Mouse (Mus musculus): Measurements from ENCODE around the gene Alk. TPM values are rescaled to one million over a fixed set of nuclear protein-coding genes. Genes with fewer than 3 reads are reported as not detected.
A peak's percentile ranks its signal among the peaks of the same experiment; 100 is the strongest.

The Alk gene
- polyA plus RNA-seq, 1 experiment from 2014 or later: 0.03 TPM

DNA sequence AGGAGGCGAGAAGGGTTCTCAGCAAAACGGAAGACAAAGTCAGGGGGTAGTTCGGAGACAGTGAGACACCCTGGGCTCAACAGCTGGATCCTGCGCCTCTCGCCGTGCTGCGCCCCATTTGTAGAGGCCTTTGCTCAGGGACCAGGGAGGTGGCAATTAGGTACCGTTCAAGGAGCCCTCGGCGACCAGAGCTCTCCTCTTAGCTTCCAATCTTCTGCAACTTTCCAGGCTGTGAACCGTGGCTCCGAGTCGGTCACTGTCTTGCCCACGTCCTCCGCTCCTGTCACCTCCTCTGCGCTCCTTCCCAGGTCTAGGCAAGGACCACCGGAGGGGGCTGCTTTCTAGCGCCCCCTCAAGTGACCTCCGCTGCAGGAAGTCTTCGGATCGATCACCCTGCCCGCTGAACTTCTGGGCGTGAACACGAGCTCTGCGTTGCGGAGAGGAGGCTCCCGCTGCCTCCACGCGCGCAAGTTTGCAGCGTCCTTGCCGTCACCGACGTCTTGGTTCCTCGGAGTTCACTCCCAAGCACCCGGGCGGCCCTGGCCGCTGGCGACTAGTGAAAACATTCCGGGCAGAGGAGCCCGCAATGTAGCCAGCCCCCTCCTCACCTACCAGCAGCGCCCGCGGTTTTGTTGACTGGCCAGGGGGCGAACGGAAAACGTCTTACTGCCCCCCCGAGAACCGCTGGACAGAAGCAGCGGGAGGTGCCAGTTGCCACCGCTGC lies 379 bp downstream of the Alk start:
- peak overlapping the region; percentile 79 for H3K4me2 ChIP-seq
- no peak for TF ChIP-seq CTCF (IDR thresholded peaks at IDR 0.05; ENCODE audit: low read depth)
- H3K27me3 ChIP-seq (ENCODE audit: insufficient read depth, low read length): peaks cover 25% of the 10 kb centered on the region
- no peaks in the 10 kb centered on the region for H3K9me3 ChIP-seq (ENCODE audit: low read depth, low read length)
- H3K9ac ChIP-seq: no peak overlapping the region
- no peaks in the 10 kb centered on the region for H3K4me1 ChIP-seq (ENCODE audit: insufficient read depth)
- peak; percentile 54 for ATAC-seq (ENCODE audit: insufficient read depth)
- peak; percentile 1 for DNase-seq
- no peaks in the 10 kb centered on the region for H3K36me3 ChIP-seq (ENCODE audit: insufficient read depth)
- 2% methylated on average over 51 of the region's 51 CpGs for WGBS
- H3K27ac ChIP-seq (ENCODE audit: low read depth): no peak overlapping the region
- H3K4me3 ChIP-seq (ENCODE audit: low read depth, low read length): peak overlapping the region; percentile 41

GRCm38 (mm10) chr17:72603118-72603885 lies 1.1 kb downstream of the Alk start:
- 2% methylated on average over 36 of the region's 40 CpGs for whole genome bisulfite sequencing

GRCm38 (mm10) chr17:72600806-72601205 lies 3.6 kb downstream of the Alk start:
- no peaks in the 10 kb centered on the region for H3K9me3 ChIP-seq (ENCODE audit: low read depth, low read length)
- no peak overlapping the region for H3K27ac ChIP-seq (ENCODE audit: low read depth)
- H3K27me3 ChIP-seq (ENCODE audit: insufficient read depth, low read length): peaks cover 25% of the 10 kb centered on the region
- no peak overlapping the region for H3K4me2 ChIP-seq
- 88% methylated on average over 5 of the region's 5 CpGs for WGBS
- no peaks in the 10 kb centered on the region for H3K4me1 ChIP-seq (ENCODE audit: insufficient read depth)
- ATAC-seq (ENCODE audit: insufficient read depth) (no peak), DNase-seq (no peak)
- no peak overlapping the region for H3K9ac ChIP-seq
- no peak for TF ChIP-seq CTCF (IDR thresholded peaks at IDR 0.05; ENCODE audit: low read depth)
- H3K36me3 ChIP-seq (ENCODE audit: insufficient read depth): no peaks in the 10 kb centered on the region
- H3K4me3 ChIP-seq (ENCODE audit: low read depth, low read length): no peak overlapping the region

More at GRCm38 (mm10) chr17:72603118-72603885, 1.1 kb downstream of the Alk start:
- DNase-seq: peak; percentile 96
- H3K4me1 ChIP-seq (ENCODE audit: insufficient read depth): no peaks in the 10 kb centered on the region
- ATAC-seq (ENCODE audit: insufficient read depth): peak; percentile 81
- no peak overlapping the region for H3K9ac ChIP-seq
- H3K9me3 ChIP-seq (ENCODE audit: low read depth, low read length): no peaks in the 10 kb centered on the region
- peaks cover 25% of the 10 kb centered on the region for H3K27me3 ChIP-seq (ENCODE audit: insufficient read depth, low read length)
- no peak overlapping the region for H3K27ac ChIP-seq (ENCODE audit: low read depth)
- peak overlapping the region; percentile 37; the same call in 1 of the 2 replicates for H3K4me2 ChIP-seq
- H3K36me3 ChIP-seq (ENCODE audit: insufficient read depth): no peaks in the 10 kb centered on the region
- no peak for TF ChIP-seq CTCF (IDR thresholded peaks at IDR 0.05; ENCODE audit: low read depth)
- H3K4me3 ChIP-seq (ENCODE audit: low read depth, low read length): peak overlapping the region; percentile 41; the same call in 1 of the 2 replicates

DNA sequence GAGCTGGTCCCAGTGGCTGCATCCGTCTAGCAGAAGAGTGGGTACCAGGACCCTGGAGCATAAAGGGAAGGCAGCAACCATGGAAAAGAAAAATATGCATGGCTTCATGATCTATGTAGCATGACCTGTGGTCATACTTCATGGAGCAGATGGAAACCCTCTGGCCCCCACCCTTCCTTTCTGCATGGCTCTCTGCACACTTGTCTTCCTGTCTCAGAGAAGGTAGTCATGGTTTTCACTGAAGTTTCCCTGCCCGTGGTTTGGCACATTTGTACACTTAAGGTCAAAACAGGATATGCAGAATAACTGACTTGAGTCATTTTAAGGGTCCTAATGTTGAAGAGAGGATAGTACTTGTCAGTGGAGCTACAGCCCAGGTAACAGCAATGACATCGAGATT lies 16.8 kb downstream of the Alk start:
- H3K9me3 ChIP-seq (ENCODE audit: low read depth, low read length): no peaks in the 10 kb centered on the region
- H3K4me2 ChIP-seq: no peak overlapping the region
- no peak overlapping the region for H3K27ac ChIP-seq (ENCODE audit: low read depth)
- no peaks in the 10 kb centered on the region for H3K4me1 ChIP-seq (ENCODE audit: insufficient read depth)
- DNase-seq (no peak), ATAC-seq (ENCODE audit: insufficient read depth) (no peak)
- no peaks in the 10 kb centered on the region for H3K27me3 ChIP-seq (ENCODE audit: insufficient read depth, low read length)
- WGBS: 81% methylated on average over 3 of the region's 3 CpGs
- no peaks in the 10 kb centered on the region for H3K36me3 ChIP-seq (ENCODE audit: insufficient read depth)
- H3K4me3 ChIP-seq (ENCODE audit: low read depth, low read length): no peak overlapping the region
- TF ChIP-seq CTCF (IDR thresholded peaks at IDR 0.05; ENCODE audit: low read depth): no peak
- H3K9ac ChIP-seq: no peak overlapping the region

GRCm38 (mm10) chr17:72580142-72580541 lies 24.3 kb downstream of the Alk start:
- no peak for DNase-seq
- TF ChIP-seq CTCF (IDR thresholded peaks at IDR 0.05; ENCODE audit: low read depth): no peak

DNA sequence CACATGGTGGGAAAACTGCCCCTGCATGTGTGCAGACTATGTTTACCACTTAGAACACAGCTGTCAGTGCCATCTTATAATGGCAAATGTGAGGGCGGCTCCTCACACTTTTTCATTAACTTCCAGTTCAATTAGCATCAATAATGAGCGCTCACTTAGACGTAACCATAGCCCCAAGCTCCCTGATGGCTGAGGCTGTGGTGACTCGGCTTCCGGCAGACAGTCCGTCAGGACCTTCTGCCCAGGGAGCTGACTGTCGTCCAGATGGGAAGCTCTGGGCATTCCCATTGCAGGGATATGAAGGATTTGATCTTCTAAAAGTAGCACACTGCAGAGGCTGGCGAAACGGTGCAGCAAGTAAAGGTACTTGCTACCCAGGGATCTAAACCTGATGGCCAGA lies 25.1 kb downstream of the Alk start:
- 90% methylated on average over 9 of the region's 9 CpGs for WGBS
- Histone ChIP-seq H3K4me2 (no peak overlapping the region), H3K27ac (ENCODE audit: low read depth) (no peak overlapping the region), H3K4me1 (ENCODE audit: insufficient read depth) (no peaks in the 10 kb centered on the region), H3K9ac (no peak overlapping the region), H3K4me3 (ENCODE audit: low read depth, low read length) (no peak overlapping the region), H3K27me3 (ENCODE audit: insufficient read depth, low read length) (no peaks in the 10 kb centered on the region), H3K36me3 (ENCODE audit: insufficient read depth) (no peaks in the 10 kb centered on the region), H3K9me3 (ENCODE audit: low read depth, low read length) (no peaks in the 10 kb centered on the region)
- TF ChIP-seq CTCF (IDR thresholded peaks at IDR 0.05; ENCODE audit: low read depth): no peak
- DNase-seq (no peak), ATAC-seq (ENCODE audit: insufficient read depth) (no peak)

More at GRCm38 (mm10) chr17:72580142-72580541, 24.3 kb downstream of the Alk start:
- H3K9ac ChIP-seq: no peak overlapping the region
- H3K4me1 ChIP-seq (ENCODE audit: insufficient read depth): no peaks in the 10 kb centered on the region
- no peak for ATAC-seq (ENCODE audit: insufficient read depth)
- WGBS: 74% methylated on average over 4 of the region's 4 CpGs
- H3K4me3 ChIP-seq (ENCODE audit: low read depth, low read length): no peak overlapping the region
- no peaks in the 10 kb centered on the region for H3K36me3 ChIP-seq (ENCODE audit: insufficient read depth)
- no peaks in the 10 kb centered on the region for H3K27me3 ChIP-seq (ENCODE audit: insufficient read depth, low read length)
- no peak overlapping the region for H3K4me2 ChIP-seq
- no peak overlapping the region for H3K27ac ChIP-seq (ENCODE audit: low read depth)
- H3K9me3 ChIP-seq (ENCODE audit: low read depth, low read length): no peaks in the 10 kb centered on the region

- DNase-seq: no peak
- Histone ChIP-seq H3K27me3 (ENCODE audit: insufficient read depth, low read length) (no peaks in the 10 kb centered on the region), H3K27ac (ENCODE audit: low read depth) (no peak overlapping the region), H3K4me2 (no peak overlapping the region), H3K9ac (no peak overlapping the region), H3K36me3 (ENCODE audit: insufficient read depth) (no peaks in the 10 kb centered on the region), H3K4me1 (ENCODE audit: insufficient read depth) (no peaks in the 10 kb centered on the region), H3K9me3 (ENCODE audit: low read depth, low read length) (no peaks in the 10 kb centered on the region), H3K4me3 (ENCODE audit: low read depth, low read length) (no peak overlapping the region)
- 48% methylated on average over 2 of the region's 2 CpGs for WGBS
- no peak for TF ChIP-seq CTCF (IDR thresholded peaks at IDR 0.05; ENCODE audit: low read depth)
- ATAC-seq (ENCODE audit: insufficient read depth): no peak
These were observed 33.0 kb downstream of the Alk start for GRCm38 (mm10) chr17:72571379-72571778.
